Comparison of ENCODE assay signal across 1 mouse cellular context in genomic region chr8:126239684-126240083, GRCm38 (mm10).
A peak's percentile ranks its signal among the peaks of the same experiment; 100 is the strongest.
TF ChIP-seq lines count a peak whose summit lies in the region.

No protein-coding gene starts in this region.

TF ChIP-seq in CH12.LX, 34 proteins besides CTCF, POLR2A, EP300 and RAD21 (continued from another document):
- TF ChIP-seq SMC3 (IDR thresholded peaks at IDR 0.05; ENCODE audit: low read depth, low read length) = peak; percentile 20; the same call in 1 of the 2 replicates
